Mouse (Mus musculus) heart, adult 2 months (tissue): ENCODE measurements around the gene Xrcc2.
"Not testable (repeated sequence)": the region's sequence is repeated elsewhere in the genome, so short reads cannot be mapped to it uniquely, and the experiment has no call there.

Experiments used
- CTCF ChIP-seq: fragments of 200-600 bp; IDR thresholded peaks from 2 replicates; pipeline ENCODE4 v1.8.1; 2022; ENCODE audit warnings: antibody characterized with exemption, mild to moderate bottlenecking, moderate library complexity
- EP300 ChIP-seq: fragments of 200-500 bp; IDR thresholded peaks from 2 replicates; pipeline ENCODE4 v1.6.1; 2011; ENCODE audit warnings: low read depth, low read length, control low read depth; ENCODE audit not compliant: insufficient read depth

DNA sequence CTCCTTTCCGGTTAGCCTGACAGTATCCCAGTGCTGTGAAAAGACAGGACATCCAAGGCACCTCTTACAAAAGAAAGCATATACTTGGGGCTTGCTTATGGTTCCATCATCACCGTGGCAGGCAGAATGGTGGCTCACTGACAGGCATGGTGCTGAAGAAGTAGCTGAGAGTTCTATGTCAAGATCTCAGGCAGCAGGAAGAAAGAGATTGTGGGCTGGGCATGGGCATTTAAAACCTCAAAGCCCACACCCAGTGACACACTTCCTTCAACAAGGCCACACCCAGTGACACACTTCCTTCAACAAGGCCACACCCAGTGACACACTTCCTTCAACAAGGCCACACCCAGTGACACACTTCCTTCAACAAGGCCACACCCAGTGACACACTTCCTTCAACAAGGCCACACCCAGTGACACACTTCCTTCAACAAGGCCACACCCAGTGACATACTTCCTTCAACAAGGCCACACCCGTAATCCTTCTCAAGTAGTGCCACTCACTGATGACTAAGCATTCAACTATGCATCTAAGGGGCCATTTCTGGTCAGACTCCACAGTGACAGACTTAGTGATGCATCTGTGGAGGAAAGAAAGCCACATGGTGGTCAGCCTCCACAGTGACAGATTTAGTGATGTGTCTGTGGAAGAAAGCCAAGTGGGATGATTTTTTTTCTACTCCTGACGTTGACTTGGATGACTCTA, 7.5 kb upstream of the Xrcc2 start:
- TF ChIP-seq CTCF, EP300: not testable (repeated sequence)
